Mouse (Mus musculus) midbrain, embryonic 16.5 days (tissue): ENCODE results near the gene Ubxn2a. TPM values are rescaled to one million over a fixed set of nuclear protein-coding genes. Genes with fewer than 3 reads are reported as not detected.
A peak's percentile ranks its signal among the peaks of the same experiment; 100 is the strongest.

Experiments
- ATAC-seq: fragments of 200-750 bp; cut with Nextera tagmentation; 2 replicates; pipeline ENCODE4 v1.8.0; 2017; ENCODE audit warnings: moderate TSS enrichment
- H3K27ac ChIP-seq: fragments of 300-500 bp; sonication (generic); 2 replicates; pipeline ENCODE4 v1.5.1; 2014; ENCODE audit warnings: mild to moderate bottlenecking, low read length, mixed read lengths
- H3K27me3 ChIP-seq: fragments of 300-500 bp; sonication (generic); 2 replicates; pipeline ENCODE4 v1.6.1; 2014; ENCODE audit warnings: low read depth, low read length, mixed read lengths; ENCODE audit not compliant: control insufficient read depth, insufficient read depth
- H3K36me3 ChIP-seq: fragments of 300-500 bp; sonication (generic); 2 replicates; pipeline ENCODE4 v1.6.1; 2014; ENCODE audit warnings: mild to moderate bottlenecking, low read length, moderate library complexity, mixed read lengths; ENCODE audit not compliant: control insufficient read depth, insufficient read depth
- H3K4me1 ChIP-seq: fragments of 300-500 bp; sonication (generic); 2 replicates; pipeline ENCODE4 v1.6.1; 2014; ENCODE audit warnings: mild to moderate bottlenecking, low read length, mixed read lengths; ENCODE audit not compliant: control insufficient read depth, insufficient read depth
- H3K4me2 ChIP-seq: fragments of 300-500 bp; sonication (generic); 2 replicates; pipeline ENCODE4 v1.6.1; 2014; ENCODE audit warnings: mild to moderate bottlenecking, low read length, mixed read lengths
- H3K4me3 ChIP-seq: fragments of 300-500 bp; sonication (generic); 2 replicates; pipeline ENCODE4 v1.5.1; 2014; ENCODE audit warnings: low read depth, mild to moderate bottlenecking, low read length, moderate library complexity, mixed read lengths
- H3K9ac ChIP-seq: fragments of 300-500 bp; sonication (generic); 2 replicates; pipeline ENCODE4 v1.6.1; 2014; ENCODE audit warnings: low read depth, low read length, mixed read lengths
- H3K9me3 ChIP-seq: fragments of 300-500 bp; sonication (generic); replicated peaks from 2 replicates; pipeline ENCODE4 v1.6.1; 2014; ENCODE audit warnings: mild to moderate bottlenecking, low read length, mixed read lengths; ENCODE audit not compliant: control insufficient read depth, poor library complexity, severe bottlenecking
- WGBS: fragments of 180-500 bp; shearing (Covaris S2); extraction: QIAGEN DNeasy Blood & Tissue Kit; methylation state at CpG from one replicate; pipeline ENCODE4 v1.1.7; 2014; 5-methylcytosine and 5-hydroxymethylcytosine counted together
- polyA plus RNA-seq: library from polyadenylated mRNA; unstranded; fragments of >200 nt; fragmentation: Nextera tagmentation; extraction: Ambion mirVana; gene quantifications from 2 replicates; pipeline ENCODE4 v1.2.1, GENCODE M21; 2015

Ubxn2a gene
- polyA plus RNA-seq, 1 experiment from 2014 or later = 38.7 TPM

- Histone ChIP-seq H3K4me2 (peak overlapping the region; percentile 75), H3K9me3 (no peaks in the 10 kb centered on the region)
- under 1% methylated on average over 12 of the region's 12 CpGs for WGBS
These were observed 63.8 kb downstream of the Ubxn2a start for GRCm38 (mm10) chr12:4843741-4844140.

GRCm38 (mm10) chr12:4842890-4843597 lies 64.5 kb downstream of the Ubxn2a start, which contains the start of gene Wdcp:
TSS of gene Wdcp (plus strand) at chr12:4843303.
- WGBS = 1% methylated on average over 30 of the region's 30 CpGs
- Histone ChIP-seq H3K36me3 (no peaks in the 10 kb centered on the region), H3K4me2 (peak within 1 kb of the TSS; percentile 75), H3K27ac (peak within 1 kb of the TSS; percentile 62), H3K4me3 (peak within 1 kb of the TSS; percentile 75), H3K9me3 (no peaks in the 10 kb centered on the region), H3K4me1 (peaks cover 16% of the 10 kb centered on the region), H3K27me3 (no peaks in the 10 kb centered on the region), H3K9ac (peak within 1 kb of the TSS; percentile 65)
- peak; percentile 93 for ATAC-seq

More at GRCm38 (mm10) chr12:4843741-4844140, 63.8 kb downstream of the Ubxn2a start:
- ATAC-seq = peak; percentile 46
- Histone ChIP-seq H3K4me1 (peaks cover 16% of the 10 kb centered on the region), H3K9ac (peak overlapping the region; percentile 65), H3K4me3 (peak overlapping the region; percentile 75), H3K27ac (no peak overlapping the region), H3K27me3 (no peaks in the 10 kb centered on the region), H3K36me3 (no peaks in the 10 kb centered on the region)

- H3K36me3 ChIP-seq = 0 out of 2 replicates have a peak, but pooled peaks cover 3% of the 10 kb centered on the region
- H3K27ac ChIP-seq = no peak overlapping the region
- WGBS = 88% methylated on average over 8 of the region's 8 CpGs
- no peaks in the 10 kb centered on the region for H3K27me3 ChIP-seq
- no peak overlapping the region for H3K4me2 ChIP-seq
- H3K4me1 ChIP-seq = peaks cover 16% of the 10 kb centered on the region
- H3K4me3 ChIP-seq = no peak overlapping the region
- no peaks in the 10 kb centered on the region for H3K9me3 ChIP-seq
- ATAC-seq = no peak; the same call in 1 of the 2 replicates
- H3K9ac ChIP-seq = no peak overlapping the region
These were observed 65.0 kb downstream of the Ubxn2a start for GRCm38 (mm10) chr12:4842456-4842855.

GRCm38 (mm10) chr12:4841392-4841887 lies 66.1 kb downstream of the Ubxn2a start, which contains the start of gene Fkbp1b:
TSS of gene Fkbp1b (minus strand) at chr12:4841591.
- H3K9ac ChIP-seq = peak within 1 kb of the TSS; percentile 89
- no peak within 1 kb of the TSS for H3K27ac ChIP-seq
- under 1% methylated on average over 37 of the region's 37 CpGs for WGBS
- ATAC-seq = peak; percentile 65
- H3K4me2 ChIP-seq = peak within 1 kb of the TSS; percentile 88
- no peaks in the 10 kb centered on the region for H3K27me3 ChIP-seq
- no peaks in the 10 kb centered on the region for H3K9me3 ChIP-seq
- peaks cover 16% of the 10 kb centered on the region for H3K4me1 ChIP-seq
- H3K4me3 ChIP-seq = peak within 1 kb of the TSS; percentile 91
- 0 out of 2 replicates have a peak, but pooled peaks cover 3% of the 10 kb centered on the region for H3K36me3 ChIP-seq

- ATAC-seq = 0 out of 2 replicates have a peak, but pooled peaks have one; percentile 1
- Histone ChIP-seq H3K9me3 (no peaks in the 10 kb centered on the region), H3K4me3 (peak overlapping the region; percentile 91), H3K4me1 (peaks cover 16% of the 10 kb centered on the region), H3K36me3 (0 out of 2 replicates have a peak, but pooled peaks cover 3% of the 10 kb centered on the region), H3K9ac (peak overlapping the region; percentile 89), H3K27ac (no peak overlapping the region), H3K4me2 (peak overlapping the region; percentile 88), H3K27me3 (no peaks in the 10 kb centered on the region)
- WGBS = 2% methylated on average over 11 of the region's 11 CpGs
These were observed 66.8 kb downstream of the Ubxn2a start for GRCm38 (mm10) chr12:4840741-4841140.

GRCm38 (mm10) chr12:4840010-4840409 lies 67.5 kb downstream of the Ubxn2a start:
- WGBS = 54% methylated on average over 6 of the region's 6 CpGs
- H3K27me3 ChIP-seq = no peaks in the 10 kb centered on the region
- peak overlapping the region; percentile 88 for H3K4me2 ChIP-seq
- 0 out of 2 replicates have a peak, but pooled peaks cover 3% of the 10 kb centered on the region for H3K36me3 ChIP-seq
- H3K27ac ChIP-seq = no peak overlapping the region
- peaks cover 16% of the 10 kb centered on the region for H3K4me1 ChIP-seq
- no peak for ATAC-seq
- no peaks in the 10 kb centered on the region for H3K9me3 ChIP-seq
- no peak overlapping the region for H3K9ac ChIP-seq
- H3K4me3 ChIP-seq = no peak overlapping the region

GRCm38 (mm10) chr12:4836959-4837358 lies 70.5 kb downstream of the Ubxn2a start:
- H3K4me2 ChIP-seq = no peak overlapping the region
- no peak overlapping the region for H3K4me3 ChIP-seq
- WGBS = 72% methylated on average over 4 of the region's 4 CpGs
- peaks cover 8% of the 10 kb centered on the region for H3K4me1 ChIP-seq
- H3K9me3 ChIP-seq = no peaks in the 10 kb centered on the region
- ATAC-seq = no peak
- no peak overlapping the region for H3K27ac ChIP-seq
- H3K36me3 ChIP-seq = peaks cover 7% of the 10 kb centered on the region; the same call in 1 of the 2 replicates
- no peaks in the 10 kb centered on the region for H3K27me3 ChIP-seq
- no peak overlapping the region for H3K9ac ChIP-seq
